Mouse (Mus musculus): ENCODE data around the gene Noct.
"Not testable (repeated sequence)": the region's sequence is repeated elsewhere in the genome, so short reads cannot be mapped to it uniquely, and the experiment has no call there.

- not testable (repeated sequence) for TF ChIP-seq POLR2A (IDR thresholded peaks at IDR 0.05; ENCODE audit: borderline replicate concordance, control insufficient read depth, low read depth, low read length); CTCF (IDR thresholded peaks at IDR 0.05; ENCODE audit: control insufficient read depth, insufficient read depth, low read length)
Measured at GRCm38 (mm10) chr3:51216351-51216750, 7.9 kb upstream of the Noct start.

Data from bone marrow, adult 2 months (tissue).